In the genomic region with DNA sequence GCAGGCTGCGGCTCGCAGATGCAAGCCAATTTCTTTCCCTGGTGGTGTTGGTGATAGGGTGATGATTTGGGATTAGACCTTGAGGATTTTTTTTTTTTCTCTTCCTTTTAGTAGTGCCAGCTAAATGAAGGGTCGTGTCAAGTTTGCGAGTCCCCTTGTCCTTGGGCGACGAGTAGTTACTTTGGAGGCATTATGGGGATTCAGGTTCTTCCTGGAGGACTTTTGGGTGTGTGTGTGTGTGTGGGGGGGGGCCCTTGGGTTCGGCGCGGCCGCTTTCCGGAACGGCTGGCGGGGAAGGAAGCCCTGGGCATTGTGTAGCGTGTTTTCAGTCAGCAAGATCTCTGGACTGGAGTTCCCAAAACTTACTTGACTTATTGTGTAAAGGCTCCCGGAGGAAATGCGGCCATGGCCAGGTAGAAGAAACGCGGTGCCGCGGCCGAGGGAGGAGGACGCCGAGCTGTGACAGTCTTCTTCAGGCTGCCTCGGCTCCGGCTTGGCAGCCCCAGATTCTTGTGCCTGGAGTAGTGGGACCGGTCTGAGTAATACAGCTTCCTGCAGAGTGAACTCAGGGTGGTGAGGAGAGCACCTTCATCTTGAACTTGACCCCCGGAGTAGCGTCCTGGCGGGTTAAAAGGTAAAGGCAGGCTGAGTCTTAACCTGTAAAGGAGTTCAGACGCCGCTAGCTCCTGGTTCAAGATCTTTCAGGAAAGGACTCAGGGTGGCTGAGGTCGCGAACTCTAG, we compare ENCODE assay signal across 8 mouse cellular contexts. TPM values are rescaled to one million over a fixed set of nuclear protein-coding genes. Genes with fewer than 3 reads are reported as not detected.
A peak's percentile ranks its signal among the peaks of the same experiment; 100 is the strongest.
DNase-seq lines count a peak whose midpoint lies in the region; ATAC-seq and TF ChIP-seq lines count a peak whose summit lies in the region.

No protein-coding gene starts in this region.

- H3K4me1 ChIP-seq in spleen, adult 2 months (ENCODE audit: control insufficient read depth, insufficient read depth, insufficient read length), result peaks cover 3% of the 10 kb centered on the region; the same call in 1 of the 2 replicates
- peaks cover 26% of the 10 kb centered on the region for H3K4me1 ChIP-seq in liver, postnatal 0 days (ENCODE audit: insufficient read depth)
- H3K4me1 ChIP-seq in neural tube, embryonic 14.5 days (ENCODE audit: control insufficient read depth, insufficient read depth, low read length), result peaks cover 17% of the 10 kb centered on the region

- WGBS in spleen, adult 2 months, result 1% methylated on average over 33 of the region's 33 CpGs
- under 1% methylated on average over 33 of the region's 33 CpGs for WGBS in liver, postnatal 0 days (ENCODE audit: insufficient replicate concordance)
- WGBS in neural tube, embryonic 14.5 days, result under 1% methylated on average over 33 of the region's 33 CpGs

- no peak for TF ChIP-seq POLR2A in spleen, adult 2 months (IDR thresholded peaks at IDR 0.05; ENCODE audit: low read depth, low read length)

- H3K27ac ChIP-seq in spleen, adult 2 months (ENCODE audit: insufficient read depth, low read length), result no peak overlapping the region
- H3K27ac ChIP-seq in liver, postnatal 0 days (ENCODE audit: low read depth), result peak overlapping the region; percentile 82
- H3K27ac ChIP-seq in neural tube, embryonic 14.5 days (ENCODE audit: low read depth, low read length), result no peak overlapping the region

- TF ChIP-seq EP300 in liver, postnatal 0 days (IDR thresholded peaks at IDR 0.05; ENCODE audit: low read depth), result no peak

- DNase-seq in spleen, adult 2 months (ENCODE audit: low read depth in 1 of 2, low spot score in 2 of 2), result no peak
- DNase-seq in spleen, postnatal 14 days (ENCODE audit: low spot score in 2 of 2), result no peak
- peak; percentile 41 to 55 for DNase-seq in cerebellum, postnatal 10 days
- DNase-seq in heart, adult 9 months (ENCODE audit: low spot score in 2 of 2), result peak; percentile 40 to 56
- DNase-seq in kidney, adult 18-20 months, result peak; percentile 70
- peak; percentile 42 for DNase-seq in liver, postnatal 0 days
- no peak for DNase-seq in spleen, postnatal 4 days (ENCODE audit: low spot score in 2 of 2)

- peak overlapping the region; percentile 68 for H3K9ac ChIP-seq in liver, postnatal 0 days (replicated peaks)
- H3K9ac ChIP-seq in neural tube, embryonic 14.5 days (replicated peaks; ENCODE audit: low read depth, low read length), result peak overlapping the region; percentile 51

- peaks cover 7% of the 10 kb centered on the region for H3K27me3 ChIP-seq in spleen, adult 2 months (ENCODE audit: control insufficient read depth, insufficient read depth, low read length)
- H3K27me3 ChIP-seq in liver, postnatal 0 days (ENCODE audit: insufficient read depth, low read length), result peaks cover 13% of the 10 kb centered on the region
- no peaks in the 10 kb centered on the region; the same call in 1 of the 2 replicates for H3K27me3 ChIP-seq in neural tube, embryonic 14.5 days (ENCODE audit: control insufficient read depth, insufficient read depth, low read length)

- H3K4me2 ChIP-seq in liver, postnatal 0 days (ENCODE audit: low read depth, low read length), result peak overlapping the region; percentile 86
- peak overlapping the region; percentile 99 for H3K4me2 ChIP-seq in neural tube, embryonic 14.5 days (ENCODE audit: low read depth, low read length)

- H3K4me3 ChIP-seq in spleen, adult 2 months (ENCODE audit: extremely low read depth, insufficient read depth, insufficient read length), result peak overlapping the region; percentile 78
- H3K4me3 ChIP-seq in liver, postnatal 0 days (ENCODE audit: low read depth, low read length), result peak overlapping the region; percentile 61
- H3K4me3 ChIP-seq in neural tube, embryonic 14.5 days (ENCODE audit: low read depth, low read length), result peak overlapping the region; percentile 79

- TF ChIP-seq CTCF in spleen, adult 2 months (IDR thresholded peaks at IDR 0.05; ENCODE audit: extremely low read depth, insufficient read depth, insufficient read length, insufficient replicate concordance), result no peak
- TF ChIP-seq CTCF in liver, postnatal 0 days (IDR thresholded peaks at IDR 0.05; ENCODE audit: low read depth), result no peak

- no peaks in the 10 kb centered on the region for H3K9me3 ChIP-seq in liver, postnatal 0 days (ENCODE audit: low read length)
- H3K9me3 ChIP-seq in neural tube, embryonic 14.5 days (ENCODE audit: control insufficient read depth, low read length), result no peaks in the 10 kb centered on the region

- no peaks in the 10 kb centered on the region for H3K36me3 ChIP-seq in spleen, adult 2 months (ENCODE audit: control insufficient read depth, insufficient read depth, low read length)
- H3K36me3 ChIP-seq in liver, postnatal 0 days (replicated peaks; ENCODE audit: insufficient read depth, low read length), result no peaks in the 10 kb centered on the region
- no peaks in the 10 kb centered on the region for H3K36me3 ChIP-seq in neural tube, embryonic 14.5 days (ENCODE audit: control insufficient read depth, insufficient read depth, low read length)

- no peak for ATAC-seq in liver, postnatal 0 days
- ATAC-seq in neural tube, embryonic 14.5 days (ENCODE audit: low read depth), result 0 out of 2 replicates have a peak, but pooled peaks have one; percentile 18

RNA-seq across cellular contexts. Expression of a gene that starts 1.1 kb away (rescaled TPM):
- 5.5 and 5.6 TPM in 2 replicates for polyA plus RNA-seq in spleen, adult 2 months (2012; rRNA removed)
- 1.7 and 2.4 TPM in 2 replicates for polyA plus RNA-seq in liver, postnatal 0 days (2015; fragmentation: Nextera tagmentation; extraction: Ambion mirVana)
- 5.2 and 7.2 TPM in 2 replicates for polyA plus RNA-seq in neural tube, embryonic 14.5 days (2014; fragmentation: Nextera tagmentation; extraction: Ambion mirVana)

Comparison
In these comparisons a context has a peak if more than half of its experiments do, and no peak if none do; other contexts are left out.
1. DNase-seq: peak in cerebellum, postnatal 10 days (2 of 2), heart, adult 9 months (2 of 2), kidney, adult 18-20 months (single experiment) and liver, postnatal 0 days (single experiment); none in spleen, adult 2 months (0 of 2), spleen, postnatal 14 days (0 of 2) and spleen, postnatal 4 days (0 of 2).
2. Peak in every context shown above with its lines, with median percentiles within 50 percentile points of each other: H3K4me3 ChIP-seq.